Mouse (Mus musculus): ENCODE measurements around the gene Esrrb.

Esrrb gene

DNA sequence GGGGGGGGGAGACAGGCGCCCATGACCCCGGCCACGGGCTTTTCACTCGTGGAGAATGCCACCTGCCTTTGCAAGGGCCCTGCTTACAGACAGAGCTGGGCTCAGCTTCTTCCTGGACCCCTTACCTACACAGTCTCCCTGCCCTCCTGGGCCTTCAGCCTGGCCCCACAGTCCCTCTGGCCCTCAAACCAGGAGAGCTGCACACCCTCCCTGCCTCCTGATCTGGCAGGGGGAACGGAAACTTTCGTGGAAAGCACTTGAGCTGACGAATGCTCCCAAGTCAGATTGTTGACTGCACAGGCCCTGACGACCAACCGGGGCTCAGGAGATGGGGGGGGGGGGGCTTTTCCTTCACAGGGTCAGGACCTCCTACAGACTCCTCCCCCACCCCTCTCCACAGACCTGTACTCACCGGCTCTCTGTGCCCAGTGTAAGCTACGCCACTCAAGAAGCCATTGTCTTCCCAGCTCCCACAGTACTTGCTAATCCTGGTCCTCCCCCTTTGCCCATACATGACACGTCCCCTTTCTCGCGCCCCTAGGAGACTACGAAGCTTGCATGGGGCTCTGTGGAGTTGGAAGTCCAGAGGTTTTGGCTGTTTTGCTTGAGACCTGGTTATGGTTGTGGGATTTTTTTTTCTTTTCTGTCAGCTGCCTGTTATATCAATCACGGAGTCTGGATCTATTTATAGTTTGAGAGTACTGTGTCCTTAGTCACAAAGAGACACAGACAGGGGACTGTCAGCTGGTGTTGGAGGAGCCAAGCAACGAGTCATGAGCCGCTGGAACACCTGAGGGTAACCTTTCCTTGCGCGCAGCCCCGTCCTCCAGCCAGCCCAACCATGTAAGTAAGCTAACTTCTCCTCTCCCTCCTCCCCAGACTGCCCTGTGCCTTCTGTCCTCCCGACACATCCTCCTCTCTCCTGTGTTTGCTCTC lies at the start of gene Esrrb:
Esrrb (plus strand) TSS at position 422 of the 936 bp plus-strand sequence.
- DNase-seq (ENCODE audit: low spot score in 2 of 2), result no peak

GRCm38 (mm10) chr12:86320629-86321028 lies 40.3 kb upstream of the Esrrb start:
- no peak for DNase-seq (ENCODE audit: low spot score in 2 of 2)

DNA sequence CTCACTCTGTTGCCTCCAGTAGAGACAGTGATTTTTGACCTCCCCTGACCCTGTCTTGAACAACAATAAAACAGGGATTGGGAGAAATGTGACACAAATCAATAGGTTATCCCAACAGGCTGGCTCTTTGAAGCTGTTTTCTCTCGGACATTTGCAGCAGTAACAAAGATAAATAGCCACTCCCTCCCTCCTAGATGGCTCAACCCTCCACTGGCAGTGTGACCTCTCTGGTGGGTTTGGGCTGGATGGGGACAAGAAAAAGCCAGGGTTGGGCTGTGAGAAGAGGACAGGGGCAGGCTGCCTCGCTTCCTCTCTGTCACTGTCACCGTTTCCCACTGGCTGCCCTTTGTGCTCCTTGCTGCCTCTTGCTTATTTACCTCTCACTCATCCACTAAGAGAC lies 36.6 kb upstream of the Esrrb start:
- no peak for DNase-seq (ENCODE audit: low spot score in 2 of 2)

GRCm38 (mm10) chr12:86329813-86330212 lies 31.1 kb upstream of the Esrrb start:
- DNase-seq (ENCODE audit: low spot score in 2 of 2), result no peak

DNA sequence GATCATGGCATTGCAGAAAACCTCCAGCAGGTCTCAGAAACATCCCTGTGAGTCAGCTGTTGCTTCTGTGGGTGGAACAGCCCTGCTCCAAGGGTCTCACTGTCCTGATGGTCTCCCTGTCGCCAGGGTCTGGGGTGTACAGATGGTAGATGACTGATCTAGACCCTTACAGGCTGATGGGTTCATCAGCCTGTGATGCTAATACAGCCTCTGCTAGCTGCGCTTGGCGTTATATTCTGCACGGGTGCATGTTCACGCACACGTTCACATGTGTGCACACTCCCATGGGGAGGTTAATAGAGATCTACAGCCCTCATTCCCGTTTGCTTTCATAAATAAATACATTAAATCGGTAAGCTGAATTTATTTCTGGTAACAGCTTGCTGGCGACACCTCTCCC lies 30.2 kb upstream of the Esrrb start:
- no peak for DNase-seq (ENCODE audit: low spot score in 2 of 2)

DNA sequence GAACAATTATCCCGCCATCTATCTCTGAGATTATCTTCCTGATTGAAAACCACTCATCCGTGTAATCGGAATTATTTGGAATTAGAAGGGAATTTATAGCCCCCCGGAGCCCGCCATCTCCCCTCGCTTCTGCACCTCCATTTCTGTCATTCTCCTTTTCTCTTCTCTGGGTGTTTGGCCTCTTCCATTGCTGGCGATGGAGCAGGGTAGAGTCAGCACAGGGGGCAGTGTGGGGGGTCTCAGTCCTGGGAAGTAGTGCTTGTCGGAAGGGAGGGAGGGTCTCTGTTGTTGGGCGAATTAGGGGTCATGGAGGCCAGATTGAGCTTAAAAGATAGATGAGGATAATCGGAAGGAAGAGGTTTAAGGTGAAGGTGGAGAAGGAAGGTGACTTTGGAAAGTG lies 29.7 kb upstream of the Esrrb start:
- DNase-seq (ENCODE audit: low spot score in 2 of 2), result no peak

DNA sequence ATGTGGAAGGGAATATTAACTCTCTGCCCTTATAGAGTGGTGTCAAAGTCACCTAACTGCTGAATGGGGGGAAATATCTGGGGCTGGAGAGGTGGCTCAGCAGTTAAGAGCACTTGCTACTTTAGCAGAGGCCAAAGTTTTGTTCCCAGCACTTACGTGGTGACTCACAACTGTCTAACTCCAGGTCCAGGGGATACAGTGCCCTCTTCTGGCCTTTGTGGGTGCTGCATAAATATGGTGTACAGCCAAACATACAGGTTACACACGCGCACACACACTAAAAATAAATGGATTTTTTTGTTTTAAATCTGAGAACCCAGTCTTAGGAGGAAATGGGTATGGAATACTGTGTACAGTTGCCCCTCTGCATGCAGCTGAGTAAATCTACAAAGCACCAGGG lies 24.7 kb upstream of the Esrrb start:
- no peak for DNase-seq (ENCODE audit: low spot score in 2 of 2)

DNA sequence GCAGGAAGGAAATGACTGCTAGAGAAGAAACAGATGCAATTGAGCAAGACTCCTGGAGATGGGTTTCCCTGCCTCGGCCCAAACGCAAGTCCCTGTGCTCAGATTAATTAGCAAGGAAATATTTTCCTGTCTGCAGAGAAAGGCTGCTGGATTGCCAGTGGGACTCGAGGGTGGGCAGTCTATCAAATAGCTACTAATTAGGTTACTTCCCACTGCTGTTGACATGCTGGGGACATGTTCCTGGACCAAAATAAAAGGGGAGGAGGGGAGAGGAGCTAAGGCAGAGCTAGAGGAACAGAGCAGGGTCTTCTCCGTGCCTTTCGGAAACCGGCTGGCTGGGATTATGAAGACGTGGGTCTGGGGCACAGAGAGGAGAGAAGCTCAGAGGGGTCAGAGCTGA lies 24.0 kb upstream of the Esrrb start:
- no peak for DNase-seq (ENCODE audit: low spot score in 2 of 2)

- DNase-seq (ENCODE audit: low spot score in 2 of 2), result no peak
These were observed 11.4 kb upstream of the Esrrb start for GRCm38 (mm10) chr12:86349477-86349876.

GRCm38 (mm10) chr12:86359406-86359805 lies 1.5 kb upstream of the Esrrb start:
- no peak for DNase-seq (ENCODE audit: low spot score in 2 of 2)

GRCm38 (mm10) chr12:86359873-86360272 lies 1.0 kb upstream of the Esrrb start:
- no peak for DNase-seq (ENCODE audit: low spot score in 2 of 2)

DNA sequence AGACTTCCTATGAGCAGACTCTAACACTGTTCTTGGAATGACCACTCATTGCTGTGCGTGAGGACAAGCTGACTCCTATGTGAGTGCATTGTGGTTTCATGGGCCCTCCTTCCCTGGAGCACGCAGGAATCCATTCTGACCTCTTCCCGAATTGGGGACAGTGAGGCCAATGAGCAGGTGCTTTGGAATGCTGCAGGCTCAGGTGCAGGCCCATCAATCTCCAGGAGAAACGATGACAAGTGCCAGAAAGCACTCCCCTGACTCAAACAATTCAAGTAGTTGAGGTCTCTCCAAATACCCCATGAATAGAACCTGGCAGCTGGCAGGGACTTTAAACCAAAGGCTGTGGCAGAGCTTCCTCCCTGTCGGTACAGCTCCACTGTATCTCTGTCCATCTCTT lies 3.4 kb downstream of the Esrrb start:
- DNase-seq (ENCODE audit: low spot score in 2 of 2), result no peak

DNA sequence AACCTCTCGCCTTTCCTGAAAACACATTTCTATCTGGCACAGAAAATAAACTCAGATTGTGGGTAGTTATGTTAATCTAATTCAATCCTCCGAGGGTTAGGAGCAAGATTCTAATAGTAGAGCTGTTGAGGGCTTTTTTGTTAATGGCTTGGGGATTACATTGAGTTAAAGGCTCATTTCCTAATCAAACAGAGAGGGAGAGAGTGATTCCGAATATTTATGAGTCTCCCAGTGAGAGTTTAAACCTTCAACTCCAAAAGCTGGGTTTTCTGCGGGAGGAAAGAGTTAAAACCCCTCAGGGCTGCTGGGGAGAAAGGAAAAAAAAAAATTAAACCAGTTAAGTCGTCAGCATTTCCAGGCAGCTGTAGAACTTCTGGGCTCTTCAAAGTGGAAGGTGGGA lies 3.8 kb downstream of the Esrrb start:
- no peak for DNase-seq (ENCODE audit: low spot score in 2 of 2)

DNA sequence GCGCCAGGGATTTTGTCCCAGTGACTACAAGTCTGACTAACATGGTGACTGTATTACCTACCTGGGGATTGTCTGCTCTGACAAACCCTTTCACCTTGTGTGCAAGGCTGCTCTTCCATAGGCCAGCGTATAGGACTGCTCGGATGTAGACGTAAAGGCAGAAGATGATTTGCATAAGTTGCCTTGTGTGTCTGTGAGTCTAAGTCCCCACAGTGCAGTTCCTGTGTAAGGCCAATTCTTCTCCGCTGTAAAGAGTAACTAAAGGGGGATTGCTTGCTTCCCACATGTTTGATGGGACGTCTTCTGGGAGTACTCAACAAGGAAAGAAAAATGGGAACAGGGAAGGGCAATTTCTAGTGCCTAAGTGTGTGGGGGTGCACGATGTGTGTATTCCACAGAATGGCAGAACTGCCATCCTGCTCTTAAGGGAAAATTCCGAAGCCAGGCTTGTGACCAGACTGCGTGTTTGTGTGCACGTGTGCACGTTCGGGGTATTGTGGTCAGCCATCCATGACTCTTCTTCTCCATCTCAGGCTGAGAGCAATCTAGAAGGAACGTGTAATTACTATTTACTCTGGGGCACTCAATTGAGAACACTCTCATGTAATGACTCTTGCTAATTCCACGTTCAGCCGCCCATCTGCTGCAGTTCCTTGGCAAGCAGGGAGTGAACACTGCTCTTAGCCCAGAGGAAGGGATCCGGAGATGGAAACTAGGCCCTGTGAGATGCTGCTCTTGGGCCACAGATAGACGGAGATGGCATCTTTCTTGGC lies 9.9 kb downstream of the Esrrb start:
- DNase-seq (ENCODE audit: low spot score in 2 of 2), result no peak

DNA sequence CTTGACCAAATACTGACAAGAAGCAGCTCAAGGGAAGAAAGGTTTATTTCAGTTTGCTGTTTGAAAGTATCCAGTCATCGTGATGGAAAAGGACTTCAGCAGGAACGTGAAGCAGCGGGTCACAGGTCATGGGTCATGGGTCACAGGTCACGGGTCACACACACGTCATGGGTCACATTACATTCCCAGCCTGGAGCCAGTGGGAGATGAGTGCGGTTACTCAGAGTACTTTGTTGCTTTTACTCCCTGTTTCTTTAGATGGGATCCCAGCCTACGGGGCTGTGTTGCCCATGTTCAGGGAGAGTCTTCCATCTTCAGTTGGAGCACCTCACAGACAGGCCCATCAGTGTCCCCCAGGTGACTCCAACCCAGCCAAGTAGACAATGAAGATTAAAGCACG lies 13.4 kb downstream of the Esrrb start:
- no peak for DNase-seq (ENCODE audit: low spot score in 2 of 2)

GRCm38 (mm10) chr12:86379672-86380213 lies 18.8 kb downstream of the Esrrb start:
- peak in 1 of 2 experiments; percentile 42 for DNase-seq (ENCODE audit: low spot score in 2 of 2)

- DNase-seq (ENCODE audit: low spot score in 2 of 2), result no peak
These were observed 22.9 kb downstream of the Esrrb start for GRCm38 (mm10) chr12:86383803-86384202.

- no peak for DNase-seq (ENCODE audit: low spot score in 2 of 2)
These were observed 26.9 kb downstream of the Esrrb start for GRCm38 (mm10) chr12:86387671-86388270.

DNA sequence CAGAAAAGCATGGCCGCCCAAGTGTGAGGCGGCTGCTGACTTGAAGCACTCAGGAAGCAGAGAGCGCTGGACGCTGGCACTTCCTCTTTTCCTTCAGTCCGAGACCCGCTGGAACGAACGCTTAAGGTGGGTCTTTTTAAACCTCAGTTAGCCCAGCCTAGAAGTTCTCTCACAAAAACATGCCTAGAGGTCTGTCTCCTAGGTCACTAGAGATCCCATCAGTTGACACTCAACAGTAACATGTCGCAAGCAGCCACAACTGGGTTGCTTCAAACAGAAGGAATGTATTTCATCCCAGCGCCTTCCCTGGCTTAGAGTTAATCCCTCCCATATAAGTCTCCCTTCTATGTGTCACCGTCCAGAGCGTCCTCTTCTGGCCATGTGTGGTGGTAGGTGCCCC lies 33.9 kb downstream of the Esrrb start:
- DNase-seq (ENCODE audit: low spot score in 2 of 2), result no peak

GRCm38 (mm10) chr12:86395326-86395725 lies 34.4 kb downstream of the Esrrb start:
- no peak for DNase-seq (ENCODE audit: low spot score in 2 of 2)

- no peak for DNase-seq (ENCODE audit: low spot score in 2 of 2)
These were observed 37.8 kb downstream of the Esrrb start for GRCm38 (mm10) chr12:86398762-86399161.

DNA sequence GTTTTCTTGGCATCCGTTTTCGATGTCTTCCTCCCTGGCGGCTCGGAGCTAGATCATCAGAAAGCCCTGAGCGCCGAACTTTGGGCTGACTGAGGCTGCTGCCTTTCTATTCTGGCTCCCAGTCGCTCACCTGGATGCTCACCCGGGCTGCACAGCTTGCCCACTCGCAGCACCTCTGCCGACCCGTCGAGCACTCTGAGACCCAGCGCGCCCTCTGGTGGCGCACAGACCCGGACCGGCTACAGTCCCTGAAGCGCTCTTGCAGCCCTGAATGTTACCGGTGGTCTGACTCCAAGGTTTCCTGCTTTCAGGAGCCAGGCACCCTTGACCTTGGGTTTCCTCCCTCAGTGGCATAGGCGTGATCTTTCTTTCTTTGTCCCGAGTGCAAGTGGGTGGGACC lies 41.8 kb downstream of the Esrrb start:
- DNase-seq (ENCODE audit: low spot score in 2 of 2), result peak; percentile 61 to 82
